In the genomic region with DNA sequence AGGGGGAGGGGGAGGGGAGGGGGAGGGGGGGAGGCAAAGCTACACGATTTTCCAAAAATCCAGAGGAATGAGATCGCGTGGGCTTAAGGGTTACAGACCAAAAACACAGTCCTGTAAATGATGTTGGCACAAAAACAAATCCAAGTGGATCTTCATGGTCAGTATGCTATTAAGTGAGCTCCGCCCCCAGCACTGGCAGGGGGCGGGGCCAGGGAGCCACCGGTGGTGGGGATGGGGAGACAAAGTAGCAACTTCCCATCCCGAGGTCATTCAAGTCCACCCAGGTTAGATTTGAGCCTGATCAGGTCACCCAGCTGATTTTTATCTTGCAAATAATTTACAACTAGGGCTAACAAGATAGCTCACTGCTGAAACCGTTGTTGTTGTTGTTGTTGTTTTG, we compare ENCODE assay signal across 30 mouse cellular contexts. TPM values are rescaled to one million over a fixed set of nuclear protein-coding genes. Genes with fewer than 3 reads are reported as not detected.
A peak's percentile ranks its signal among the peaks of the same experiment; 100 is the strongest.
DNase-seq lines count a peak whose midpoint lies in the region; ATAC-seq and TF ChIP-seq lines count a peak whose summit lies in the region.
"Had no signal": no experiment of that assay in that cellular context is flagged by ENCODE, and none has a peak within 500 bp of the region (broad histone marks: within the 10 kb centered on the region; RNA-seq: fewer than 3 reads in every experiment).

No protein-coding gene starts in this region.

- H3K27me3 ChIP-seq in kidney, adult 2 months (replicated peaks; ENCODE audit: control insufficient read depth, insufficient read depth, low read length): no peaks in the 10 kb centered on the region
- no peaks in the 10 kb centered on the region for H3K27me3 ChIP-seq in kidney, embryonic 14.5 days (ENCODE audit: control insufficient read depth, insufficient read depth, low read length)
- peaks cover 5% of the 10 kb centered on the region; the same call in 1 of the 2 replicates for H3K27me3 ChIP-seq in heart, embryonic 10.5 days (ENCODE audit: insufficient read depth, poor library complexity, severe bottlenecking)
- H3K27me3 ChIP-seq: forebrain, embryonic 12.5 days; heart, embryonic 13.5 days; hindbrain, embryonic 12.5 days; limb, embryonic 12.5 days; midbrain, embryonic 15.5 days; neural tube, embryonic 12.5 days; Patski had no signal

- H3K4me2 ChIP-seq in kidney, embryonic 14.5 days (replicated peaks; ENCODE audit: low read depth, low read length): no peak overlapping the region
- H3K4me2 ChIP-seq: embryonic facial prominence, embryonic 13.5 days; forebrain, embryonic 12.5 days; heart, embryonic 13.5 days; hindbrain, embryonic 12.5 days; limb, embryonic 12.5 days; liver, embryonic 12.5 days; midbrain, embryonic 15.5 days; neural tube, embryonic 12.5 days had no signal

- TF ChIP-seq POLR2A in kidney, adult 2 months (IDR thresholded peaks at IDR 0.05; ENCODE audit: low read depth, low read length): no peak

- DNase-seq in adrenal gland, postnatal 14 days: peak; percentile 28
- no peak for DNase-seq in adrenal gland, postnatal 25 days
- DNase-seq in kidney, adult 2 months: peak; percentile 73
- DNase-seq in A20 (ENCODE audit: low read depth, low spot score): peak; percentile 15
- DNase-seq in kidney, postnatal 25 days: peak; percentile 40 to 68
- DNase-seq in heart, embryonic 10.5 days (ENCODE audit: low spot score): no peak
- DNase-seq: adrenal gland, postnatal 10 days; cerebellum, postnatal 36 days; embryo, embryonic 11 days; gastrocnemius, postnatal 25 days; heart, adult 18-20 months; heart, postnatal 14 days; layer of hippocampus, postnatal 36 days; lung, adult 2 months; lung, postnatal 36 days; thymus, postnatal 25 days had no signal

- no peak for ATAC-seq in kidney, embryonic 14.5 days (ENCODE audit: low FRiP score, low TSS enrichment)
- ATAC-seq: activated CD4-positive, CD25-positive, alpha-beta regulatory T cell, adult 4 months; intestine, postnatal 0 days; liver, embryonic 12.5 days; midbrain, embryonic 15.5 days; Patski had no signal

- 41% methylated on average over 8 of the region's 8 CpGs for WGBS in kidney, adult 2 months
- 56% methylated on average over 8 of the region's 8 CpGs for WGBS in kidney, embryonic 14.5 days
- WGBS in heart, embryonic 10.5 days: 57% methylated on average over 8 of the region's 8 CpGs

- no peak for TF ChIP-seq CTCF in kidney, adult 2 months (conservative IDR thresholded peaks at IDR 0.05; ENCODE audit: insufficient read depth, insufficient read length, low read depth, low read length)

- H3K27ac ChIP-seq in kidney, adult 2 months (ENCODE audit: insufficient read depth, low read depth, low read length): no peak overlapping the region
- H3K27ac ChIP-seq in kidney, embryonic 14.5 days (ENCODE audit: low read depth, low read length): no peak overlapping the region
- H3K27ac ChIP-seq in heart, embryonic 10.5 days: no peak overlapping the region
- H3K27ac ChIP-seq: embryonic facial prominence, embryonic 13.5 days; forebrain, embryonic 12.5 days; heart, embryonic 13.5 days; hindbrain, embryonic 12.5 days; limb, embryonic 12.5 days; liver, embryonic 12.5 days; midbrain, embryonic 15.5 days; neural tube, embryonic 12.5 days had no signal

- no peak overlapping the region for H3K4me3 ChIP-seq in kidney, adult 2 months (ENCODE audit: insufficient read depth, low read depth, low read length)
- H3K4me3 ChIP-seq in kidney, embryonic 14.5 days (ENCODE audit: low read length): no peak overlapping the region
- no peak overlapping the region for H3K4me3 ChIP-seq in heart, embryonic 10.5 days
- H3K4me3 ChIP-seq: embryonic facial prominence, embryonic 13.5 days; erythroblast, embryonic 14.5 days; forebrain, embryonic 12.5 days; heart, embryonic 13.5 days; hindbrain, embryonic 12.5 days; limb, embryonic 12.5 days; liver, embryonic 12.5 days; midbrain, embryonic 15.5 days; neural tube, embryonic 12.5 days had no signal

- no peaks in the 10 kb centered on the region for H3K36me3 ChIP-seq in kidney, adult 2 months (ENCODE audit: control insufficient read depth, insufficient read depth, low read length)
- no peaks in the 10 kb centered on the region for H3K36me3 ChIP-seq in kidney, embryonic 14.5 days (ENCODE audit: control insufficient read depth, insufficient read depth, low read length)
- no peaks in the 10 kb centered on the region for H3K36me3 ChIP-seq in heart, embryonic 10.5 days
- H3K36me3 ChIP-seq: embryonic facial prominence, embryonic 13.5 days; forebrain, embryonic 12.5 days; heart, embryonic 13.5 days; hindbrain, embryonic 12.5 days; limb, embryonic 12.5 days; liver, embryonic 12.5 days; midbrain, embryonic 15.5 days; neural tube, embryonic 12.5 days had no signal

- H3K4me1 ChIP-seq in kidney, adult 2 months (ENCODE audit: control insufficient read depth, insufficient read depth, low read length): peaks cover 12% of the 10 kb centered on the region
- no peaks in the 10 kb centered on the region; the same call in 1 of the 2 replicates for H3K4me1 ChIP-seq in kidney, embryonic 14.5 days (ENCODE audit: control insufficient read depth, insufficient read depth, low read length)
- peaks cover 12% of the 10 kb centered on the region; the same call in 1 of the 2 replicates for H3K4me1 ChIP-seq in heart, embryonic 10.5 days
- H3K4me1 ChIP-seq: limb, embryonic 12.5 days had no signal

- H3K9me3 ChIP-seq in kidney, embryonic 14.5 days (ENCODE audit: control insufficient read depth, low read length): no peaks in the 10 kb centered on the region
- H3K9me3 ChIP-seq in heart, embryonic 10.5 days: no peaks in the 10 kb centered on the region
- H3K9me3 ChIP-seq: embryonic facial prominence, embryonic 13.5 days; forebrain, embryonic 12.5 days; heart, embryonic 13.5 days; hindbrain, embryonic 12.5 days; limb, embryonic 12.5 days; liver, embryonic 12.5 days; midbrain, embryonic 15.5 days; neural tube, embryonic 12.5 days had no signal

- no peak overlapping the region for H3K9ac ChIP-seq in kidney, embryonic 14.5 days (ENCODE audit: low read depth, low read length)
- H3K9ac ChIP-seq: embryonic facial prominence, embryonic 13.5 days; forebrain, embryonic 12.5 days; heart, embryonic 13.5 days; hindbrain, embryonic 12.5 days; limb, embryonic 12.5 days; liver, embryonic 12.5 days; midbrain, embryonic 15.5 days; neural tube, embryonic 12.5 days had no signal

RNA-seq across cellular contexts. Expression of a gene that starts 39.0 kb away (rescaled TPM):
- 0.56 and 0.82 TPM in 2 replicates for total RNA-seq in adrenal gland, postnatal 14 days (2021)
- total RNA-seq in adrenal gland, postnatal 25 days (2021): 0.39 and 0.76 TPM in 2 replicates
- 2.1 and 2.5 TPM in 2 replicates for polyA plus RNA-seq in kidney, adult 2 months (2012; rRNA removed)
- polyA plus RNA-seq in kidney, embryonic 14.5 days (2014; fragmentation: Nextera tagmentation; extraction: Ambion mirVana): 0.15 and 0.33 TPM in 2 replicates
- 0.21 and 0.40 TPM in 2 replicates for polyA plus RNA-seq in heart, embryonic 10.5 days (2016; fragmentation: Nextera tagmentation; extraction: Ambion mirVana)
- total RNA-seq: megakaryocyte-erythroid progenitor cell, adult 5-6 weeks had no signal
- polyA plus RNA-seq: erythroblast, embryonic 14.5 days had no signal

Comparison
In these comparisons a context has a peak if more than half of its experiments do, and no peak if none do; other contexts are left out.
1. DNase-seq: peak in adrenal gland, postnatal 14 days (single experiment), kidney, adult 2 months (single experiment), A20 (single experiment) and kidney, postnatal 25 days (2 of 2); none in adrenal gland, postnatal 25 days (single experiment) and heart, embryonic 10.5 days (single experiment).